Mouse (Mus musculus) frontal cortex, adult 2 months (tissue): Measurements from ENCODE around the gene Tc2n. TPM values are rescaled to one million over a fixed set of nuclear protein-coding genes. Genes with fewer than 3 reads are reported as not detected.
A peak's percentile ranks its signal among the peaks of the same experiment; 100 is the strongest.

Experiments
- DNase-seq, 2 experiments: peaks; one replicate each; pipeline ENCODE4 v3.0.0; 2022; ENCODE audit warnings: low spot score in 1 of 2; ENCODE audit errors: extremely low spot score in 1 of 2
- polyA plus RNA-seq: library from polyadenylated mRNA; depleted of rRNA; stranded (reverse); fragments of >200 nt; gene quantifications from 2 replicates; pipeline ENCODE4 v1.2.3, GENCODE M21; 2012; rRNA removed

The Tc2n gene
- 0.04 and 0.13 TPM in 2 replicates for polyA plus RNA-seq

- peak in 1 of 2 experiments; percentile 13 for DNase-seq
Observed at GRCm38 (mm10) chr12:101718054-101718754, at the start of gene Tc2n. Gene Tc2n (minus strand): TSS chr12:101718523.

GRCm38 (mm10) chr12:101767306-101768053 is 49.2 kb upstream of the Tc2n start:
- DNase-seq = no peak

- no peak for DNase-seq
Observed at GRCm38 (mm10) chr12:101766228-101766852, 48.0 kb upstream of the Tc2n start.

GRCm38 (mm10) chr12:101764870-101765269 is 46.5 kb upstream of the Tc2n start:
- no peak for DNase-seq

- no peak for DNase-seq
Observed at GRCm38 (mm10) chr12:101763065-101763464, 44.7 kb upstream of the Tc2n start.

- no peak for DNase-seq
Observed at GRCm38 (mm10) chr12:101762054-101762453, 43.7 kb upstream of the Tc2n start.

- DNase-seq = no peak
Observed at GRCm38 (mm10) chr12:101759440-101760045, 41.2 kb upstream of the Tc2n start.

GRCm38 (mm10) chr12:101758698-101759097 is 40.4 kb upstream of the Tc2n start:
- no peak for DNase-seq

- no peak for DNase-seq
Observed at GRCm38 (mm10) chr12:101742375-101742774, 24.1 kb upstream of the Tc2n start.

GRCm38 (mm10) chr12:101740486-101740885 is 22.2 kb upstream of the Tc2n start:
- DNase-seq = no peak

GRCm38 (mm10) chr12:101740045-101740444 is 21.7 kb upstream of the Tc2n start:
- DNase-seq = no peak

- DNase-seq = no peak
Observed at GRCm38 (mm10) chr12:101718755-101719150, 430 bp upstream of the Tc2n start.

GRCm38 (mm10) chr12:101699176-101699575 is 19.1 kb downstream of the Tc2n start:
- DNase-seq = no peak

GRCm38 (mm10) chr12:101696521-101696920 is 21.8 kb downstream of the Tc2n start:
- no peak for DNase-seq

GRCm38 (mm10) chr12:101680538-101680937 is 37.8 kb downstream of the Tc2n start:
- DNase-seq = no peak

GRCm38 (mm10) chr12:101667502-101667901 is 50.8 kb downstream of the Tc2n start:
- no peak for DNase-seq

- no peak for DNase-seq
Observed at GRCm38 (mm10) chr12:101633137-101633536, 85.2 kb downstream of the Tc2n start.

GRCm38 (mm10) chr12:101606622-101607021 is 111.7 kb downstream of the Tc2n start:
- DNase-seq = peak in 1 of 2 experiments; percentile 16
